Mouse (Mus musculus) frontal cortex, adult 2 months (tissue): ENCODE measurements around the gene Txnip. TPM values are rescaled to one million over a fixed set of nuclear protein-coding genes. Genes with fewer than 3 reads are reported as not detected.

Source experiments
- DNase-seq, 2 experiments: peaks; one replicate each; pipeline ENCODE4 v3.0.0; 2022; ENCODE audit warnings: low spot score in 1 of 2; ENCODE audit errors: extremely low spot score in 1 of 2
- polyA plus RNA-seq: library from polyadenylated mRNA; depleted of rRNA; stranded (reverse); fragments of >200 nt; gene quantifications from 2 replicates; pipeline ENCODE4 v1.2.3, GENCODE M21; 2012; rRNA removed

The Txnip gene
- polyA plus RNA-seq, 1 experiment: 27.7 TPM

DNA sequence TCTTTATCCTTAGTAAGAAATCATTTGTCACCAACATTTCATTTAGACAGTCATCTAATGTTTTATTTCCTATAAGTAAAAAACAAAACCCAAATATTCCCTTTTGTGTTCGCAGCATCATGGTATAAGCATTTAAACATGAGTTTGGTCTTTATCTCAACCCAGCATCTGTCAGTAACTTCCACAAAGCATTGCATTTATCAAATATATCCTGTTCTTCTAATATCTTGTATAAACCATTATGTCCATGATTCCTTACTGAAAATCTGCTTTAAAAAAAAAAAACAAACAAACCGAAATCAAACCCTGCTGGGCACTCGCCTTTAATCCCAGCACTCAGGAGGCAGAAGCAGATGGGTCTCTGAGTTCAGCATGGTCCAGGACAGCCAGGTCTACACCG, 48.9 kb downstream of the Txnip start:
- DNase-seq: no peak

Other genes with a start within 250 kb of the Txnip start
- not detected in 2 replicates for gene BC107364, start 105.7 kb upstream of the Txnip start, polyA plus RNA-seq
- 0.60 and 1.1 TPM in 2 replicates for gene Hfe2, start 32.8 kb upstream of the Txnip start, polyA plus RNA-seq
- gene Gm16253, start 19.0 kb downstream of the Txnip start, polyA plus RNA-seq: not detected in 2 replicates
- 67.3 and 84.3 TPM in 2 replicates for gene Polr3gl, start 36.2 kb downstream of the Txnip start, polyA plus RNA-seq
- 50.2 and 57.4 TPM in 2 replicates for gene Ankrd34a, start 38.7 kb downstream of the Txnip start, polyA plus RNA-seq
- gene Lix1l, start 43.2 kb downstream of the Txnip start, polyA plus RNA-seq: 30.3 and 30.7 TPM in 2 replicates
- gene Rbm8a, start 72.0 kb downstream of the Txnip start, polyA plus RNA-seq: 37.4 and 40.3 TPM in 2 replicates
- gene Pex11b, start 77.4 kb downstream of the Txnip start, polyA plus RNA-seq: 61.4 and 64.5 TPM in 2 replicates
- gene Gm42957, start 77.5 kb downstream of the Txnip start, polyA plus RNA-seq: 0.10 and 0.11 TPM in 2 replicates
- 2.9 and 3.2 TPM in 2 replicates for gene Itga10, start 87.6 kb downstream of the Txnip start, polyA plus RNA-seq
- 5.9 and 9.8 TPM in 2 replicates for gene Ankrd35, start 112.2 kb downstream of the Txnip start, polyA plus RNA-seq
- 25.2 and 25.8 TPM in 2 replicates for gene Pias3, start 138.4 kb downstream of the Txnip start, polyA plus RNA-seq
- gene Nudt17, start 150.6 kb downstream of the Txnip start, polyA plus RNA-seq: 10.2 and 10.5 TPM in 2 replicates
- gene Polr3c, start 169.7 kb downstream of the Txnip start, polyA plus RNA-seq: 34.2 and 34.4 TPM in 2 replicates
- 46.0 and 49.0 TPM in 2 replicates for gene Rnf115, start 169.7 kb downstream of the Txnip start, polyA plus RNA-seq